Mouse (Mus musculus): ENCODE measurements at regions not wholly inside any gene's neighbourhood (a gene's known extent, or its start where the extent isn't known, plus 50 kb on each side); places are given as distances from the start of the nearest gene placed in this dataset.

DNA sequence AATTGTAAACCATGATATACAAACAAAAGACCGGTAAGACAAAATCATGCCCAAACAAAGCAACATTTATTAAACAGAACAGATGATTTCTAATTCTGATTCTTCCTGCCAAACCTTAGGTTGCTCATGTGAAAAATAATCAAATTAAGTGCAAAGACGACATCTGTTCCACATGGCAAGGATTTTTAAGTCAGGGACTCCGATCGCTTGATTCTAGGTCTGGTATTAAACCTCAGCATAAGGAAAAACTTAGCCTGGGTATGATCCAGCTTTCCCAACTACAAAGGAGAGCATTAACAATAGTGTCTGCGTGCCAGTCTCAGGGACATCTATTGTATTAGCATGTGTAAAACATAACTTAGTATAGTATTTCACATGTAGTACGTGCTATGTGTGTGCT is 181.8 kb upstream of the Rnpc3 start:
- DNase-seq = no peak

DNA sequence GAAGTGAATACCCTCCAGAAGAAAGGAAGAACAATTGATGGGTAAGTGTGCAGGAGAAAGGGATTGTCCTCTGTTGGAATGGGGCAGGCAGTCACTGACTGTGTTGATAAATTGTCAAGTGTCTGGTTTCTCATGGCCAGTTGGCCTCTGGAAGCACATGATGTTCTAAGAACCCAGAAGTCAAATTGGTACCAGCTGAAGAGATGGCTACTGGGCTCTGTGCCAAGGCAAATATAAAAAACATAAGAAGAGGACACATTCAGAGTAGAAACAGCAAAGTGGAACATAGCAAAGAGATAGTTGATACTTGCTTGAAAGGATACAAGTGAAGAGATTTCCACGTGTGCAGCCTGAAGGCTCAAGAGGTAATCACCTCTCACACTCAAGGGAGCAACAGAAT is 170.9 kb upstream of the Col11a1 start:
- DNase-seq = no peak

- DNase-seq = no peak
Observed at GRCm38 (mm10) chr3:113860005-113860404, 170.3 kb upstream of the Col11a1 start.

- DNase-seq = no peak
Observed at GRCm38 (mm10) chr3:113860426-113860825, 169.9 kb upstream of the Col11a1 start.

DNA sequence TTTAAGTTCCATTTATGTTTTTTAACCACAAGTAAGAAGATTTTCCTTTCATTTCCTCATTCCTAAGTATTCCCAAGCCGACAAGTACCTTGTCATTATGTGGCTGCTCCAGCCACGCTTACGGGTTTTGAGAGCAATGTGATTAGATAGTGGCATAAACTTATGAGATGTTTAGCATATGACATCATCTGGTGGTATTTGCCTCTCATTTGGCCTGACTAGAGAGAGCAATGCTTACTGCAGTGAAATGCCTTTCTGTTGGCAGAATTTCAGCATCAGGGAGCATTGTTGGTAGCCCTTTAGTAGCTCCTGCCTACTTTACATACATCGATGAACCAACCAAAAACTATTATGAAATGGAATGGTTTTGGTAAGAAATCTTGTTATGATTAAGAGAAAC is 157.1 kb upstream of the Col11a1 start:
- no peak for DNase-seq

DNA sequence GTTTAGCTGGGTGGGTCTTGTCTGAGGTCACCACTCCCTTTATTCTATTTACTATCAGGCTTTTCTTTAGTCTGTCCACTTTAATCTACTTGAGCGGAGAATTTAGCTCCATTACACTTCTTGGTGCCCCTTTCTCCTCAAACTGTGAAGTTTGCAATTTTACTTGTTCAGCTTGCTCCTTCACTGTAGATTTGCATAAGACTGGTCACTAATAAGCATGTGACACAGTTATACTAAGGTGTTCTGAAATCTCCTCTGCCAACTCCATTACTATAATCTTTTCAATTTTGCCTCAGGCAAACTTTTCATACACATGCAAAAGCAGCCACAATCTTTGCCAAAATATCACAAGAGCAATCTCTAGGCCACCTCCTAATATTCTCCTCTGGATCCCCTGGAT is 125.2 kb upstream of the Col11a1 start:
- DNase-seq = no peak

GRCm38 (mm10) chr3:113919350-113920179 is 110.8 kb upstream of the Col11a1 start:
- peak; percentile 10 to 33 for DNase-seq

DNA sequence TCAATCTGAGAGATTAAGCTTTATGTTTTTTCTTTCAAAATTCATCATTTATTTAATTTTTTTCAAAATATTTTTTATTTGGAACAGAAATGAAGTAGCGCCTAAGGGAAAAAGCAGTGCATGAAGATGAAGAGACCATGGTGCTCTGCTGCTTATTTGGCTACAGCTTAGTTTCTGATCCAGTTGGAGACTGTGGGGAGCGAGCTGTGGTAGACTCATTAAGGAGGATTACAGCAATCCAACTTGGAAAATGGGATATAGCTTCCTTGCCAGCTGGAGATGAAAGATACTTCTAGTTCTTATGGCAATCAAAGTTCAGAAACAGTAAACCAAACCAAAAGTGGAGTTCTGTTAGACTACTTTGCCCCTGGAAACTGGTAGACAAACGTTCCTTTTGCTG is 98.8 kb upstream of the Col11a1 start:
- DNase-seq = no peak

- no peak for DNase-seq
Observed at GRCm38 (mm10) chr3:113950501-113950900, 79.8 kb upstream of the Col11a1 start.

- DNase-seq = no peak
Observed at GRCm38 (mm10) chr3:113952468-113952867, 77.9 kb upstream of the Col11a1 start.

DNA sequence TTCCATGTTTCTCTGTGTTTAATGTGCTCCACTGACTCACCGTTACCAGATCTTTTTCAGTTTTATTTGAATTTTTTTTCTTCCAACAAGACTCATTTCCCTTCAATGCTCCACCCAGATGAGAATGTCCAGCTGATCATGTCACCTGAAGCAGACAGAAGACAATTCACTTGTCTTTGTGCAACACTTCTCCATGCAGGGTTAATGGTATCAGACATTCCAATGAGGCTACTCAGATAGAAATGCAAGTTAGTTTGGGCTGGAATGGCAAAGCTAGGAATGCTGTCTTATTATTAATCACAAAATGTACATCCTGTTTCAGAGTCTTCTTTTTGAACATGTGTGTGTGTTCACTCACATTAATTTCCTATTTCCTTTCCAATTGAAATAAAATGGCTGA is 77.2 kb upstream of the Col11a1 start:
- DNase-seq = no peak

- DNase-seq = no peak
Observed at GRCm38 (mm10) chr3:113954486-113954885, 75.9 kb upstream of the Col11a1 start.

- DNase-seq = no peak
Observed at GRCm38 (mm10) chr3:113960080-113960479, 70.3 kb upstream of the Col11a1 start.

All from heart, adult 18-20 months (tissue).